Mouse (Mus musculus): ENCODE measurements around the gene S100a11. TPM values are rescaled to one million over a fixed set of nuclear protein-coding genes. Genes with fewer than 3 reads are reported as not detected.
A peak's percentile ranks its signal among the peaks of the same experiment; 100 is the strongest.

S100a11 gene
- polyA plus RNA-seq, 1 experiment from 2014 or later = 946 TPM

- H3K36me3 ChIP-seq (ENCODE audit: control insufficient read depth, insufficient read depth, low read length) = no peaks in the 10 kb centered on the region
- ATAC-seq (replicated peaks; ENCODE audit: low FRiP score, low TSS enrichment, low read depth) (no peak), DNase-seq (ENCODE audit: low spot score) (no peak)
- no peak overlapping the region for H3K4me3 ChIP-seq (ENCODE audit: low read depth, low read length)
- no peak overlapping the region for H3K27ac ChIP-seq (ENCODE audit: low read depth)
- 81% methylated on average over 7 of the region's 7 CpGs for WGBS
- no peaks in the 10 kb centered on the region for H3K27me3 ChIP-seq (replicated peaks; ENCODE audit: control insufficient read depth, insufficient read depth, low read length)
- H3K9ac ChIP-seq (ENCODE audit: low read length) = no peak overlapping the region
- no peak overlapping the region for H3K4me2 ChIP-seq (ENCODE audit: low read length)
- no peaks in the 10 kb centered on the region for H3K4me1 ChIP-seq (replicated peaks; ENCODE audit: control insufficient read depth, insufficient read depth, low read length)
- no peaks in the 10 kb centered on the region for H3K9me3 ChIP-seq (ENCODE audit: control insufficient read depth, low read length)
These were observed 7.7 kb upstream of the S100a11 start for GRCm38 (mm10) chr3:93512386-93513101.

- ATAC-seq (replicated peaks; ENCODE audit: low FRiP score, low TSS enrichment, low read depth) = no peak
- no peak overlapping the region for H3K4me3 ChIP-seq (ENCODE audit: low read depth, low read length)
- H3K4me2 ChIP-seq (ENCODE audit: low read length) = no peak overlapping the region
These were observed 5.7 kb upstream of the S100a11 start for GRCm38 (mm10) chr3:93514628-93515027.

DNA sequence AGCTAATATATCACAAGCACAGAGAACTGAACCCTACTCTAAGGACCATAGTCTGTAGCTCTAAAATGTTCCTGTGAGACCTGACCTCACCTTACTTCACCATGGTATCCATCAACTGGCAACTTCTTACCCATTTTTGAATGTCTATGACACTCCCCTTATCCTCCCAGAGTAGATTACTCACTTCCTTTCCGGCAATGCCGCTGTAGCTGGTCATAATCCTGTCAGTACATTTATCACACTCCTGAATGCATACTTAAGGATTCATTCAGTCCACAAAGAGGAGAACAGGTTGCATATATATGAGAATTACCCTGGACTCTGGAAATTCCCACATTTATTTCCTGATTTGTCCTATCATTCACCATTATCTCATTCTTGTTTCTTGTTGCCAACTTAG, 2.9 kb upstream of the S100a11 start:
- WGBS = 62% methylated on average over 2 of the region's 2 CpGs
- no peak overlapping the region for H3K27ac ChIP-seq (ENCODE audit: low read depth)

More at GRCm38 (mm10) chr3:93514628-93515027, 5.7 kb upstream of the S100a11 start:
- H3K27me3 ChIP-seq (replicated peaks; ENCODE audit: control insufficient read depth, insufficient read depth, low read length) = no peaks in the 10 kb centered on the region
- no peaks in the 10 kb centered on the region for H3K4me1 ChIP-seq (replicated peaks; ENCODE audit: control insufficient read depth, insufficient read depth, low read length)
- no peak overlapping the region for H3K27ac ChIP-seq (ENCODE audit: low read depth)
- no peak overlapping the region for H3K9ac ChIP-seq (ENCODE audit: low read length)
- no peak for DNase-seq (ENCODE audit: low spot score)
- no peaks in the 10 kb centered on the region for H3K9me3 ChIP-seq (ENCODE audit: control insufficient read depth, low read length)
- H3K36me3 ChIP-seq (ENCODE audit: control insufficient read depth, insufficient read depth, low read length) = no peaks in the 10 kb centered on the region
- WGBS = 96% methylated on average over 3 of the region's 3 CpGs

GRCm38 (mm10) chr3:93519856-93520329, 395 bp upstream of the S100a11 start:
- Histone ChIP-seq H3K27me3 (replicated peaks; ENCODE audit: control insufficient read depth, insufficient read depth, low read length) (no peaks in the 10 kb centered on the region), H3K9me3 (ENCODE audit: control insufficient read depth, low read length) (no peaks in the 10 kb centered on the region), H3K9ac (ENCODE audit: low read length) (peak overlapping the region; percentile 81), H3K4me2 (ENCODE audit: low read length) (peak overlapping the region; percentile 56), H3K4me3 (ENCODE audit: low read depth, low read length) (peak overlapping the region; percentile 66; the same call in 1 of the 2 replicates), H3K36me3 (ENCODE audit: control insufficient read depth, insufficient read depth, low read length) (peaks cover 9% of the 10 kb centered on the region; the same call in 1 of the 2 replicates), H3K27ac (ENCODE audit: low read depth) (no peak overlapping the region), H3K4me1 (replicated peaks; ENCODE audit: control insufficient read depth, insufficient read depth, low read length) (peaks cover 6% of the 10 kb centered on the region)
- WGBS = 51% methylated on average over 5 of the region's 5 CpGs
- no peak for DNase-seq (ENCODE audit: low spot score)
- ATAC-seq (replicated peaks; ENCODE audit: low FRiP score, low TSS enrichment, low read depth) = peak; percentile 37

More for the DNA sequence above, 2.9 kb upstream of the S100a11 start:
- no peak overlapping the region for H3K4me3 ChIP-seq (ENCODE audit: low read depth, low read length)
- no peak overlapping the region for H3K9ac ChIP-seq (ENCODE audit: low read length)
- H3K4me1 ChIP-seq (replicated peaks; ENCODE audit: control insufficient read depth, insufficient read depth, low read length) = peaks cover 6% of the 10 kb centered on the region
- H3K9me3 ChIP-seq (ENCODE audit: control insufficient read depth, low read length) = no peaks in the 10 kb centered on the region
- H3K36me3 ChIP-seq (ENCODE audit: control insufficient read depth, insufficient read depth, low read length) = no peaks in the 10 kb centered on the region
- no peaks in the 10 kb centered on the region for H3K27me3 ChIP-seq (replicated peaks; ENCODE audit: control insufficient read depth, insufficient read depth, low read length)
- DNase-seq (ENCODE audit: low spot score) (no peak), ATAC-seq (replicated peaks; ENCODE audit: low FRiP score, low TSS enrichment, low read depth) (no peak)
- no peak overlapping the region for H3K4me2 ChIP-seq (ENCODE audit: low read length)

DNA sequence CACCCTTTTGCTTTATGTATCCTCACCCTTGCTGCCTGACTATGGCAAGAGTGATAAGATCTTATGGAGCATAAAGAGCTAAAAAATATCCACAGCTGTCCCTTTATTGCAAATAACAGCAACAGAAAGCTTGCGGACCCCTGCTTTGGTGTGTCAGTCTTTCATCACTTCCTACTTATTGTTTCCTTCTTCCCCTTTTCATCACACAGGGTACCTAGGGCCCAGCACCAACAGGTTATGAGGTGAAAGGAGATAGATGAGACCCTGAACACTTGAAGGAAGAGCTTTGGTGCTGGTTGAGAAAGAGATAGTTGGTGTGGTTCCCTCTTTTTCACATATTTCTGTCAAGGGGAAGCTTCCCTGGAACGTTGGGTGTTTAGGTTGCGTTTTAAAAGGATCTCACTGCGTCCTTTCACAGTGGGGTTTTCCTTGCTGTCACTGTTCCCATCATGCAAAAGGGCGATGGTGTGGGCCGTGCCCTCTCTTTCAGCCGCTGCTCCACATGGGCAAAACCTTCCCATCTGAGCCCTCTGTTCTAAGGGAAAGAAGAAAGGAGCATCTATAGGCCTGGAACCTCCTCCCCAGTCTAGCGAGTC, 1.3 kb downstream of the S100a11 start:
- Histone ChIP-seq H3K27ac (ENCODE audit: low read depth) (no peak overlapping the region), H3K27me3 (replicated peaks; ENCODE audit: control insufficient read depth, insufficient read depth, low read length) (no peaks in the 10 kb centered on the region), H3K9ac (ENCODE audit: low read length) (no peak overlapping the region), H3K4me1 (replicated peaks; ENCODE audit: control insufficient read depth, insufficient read depth, low read length) (peaks cover 6% of the 10 kb centered on the region), H3K4me2 (ENCODE audit: low read length) (peak overlapping the region; percentile 56), H3K9me3 (ENCODE audit: control insufficient read depth, low read length) (no peaks in the 10 kb centered on the region), H3K4me3 (ENCODE audit: low read depth, low read length) (peak overlapping the region; percentile 66; the same call in 1 of the 2 replicates), H3K36me3 (ENCODE audit: control insufficient read depth, insufficient read depth, low read length) (peaks cover 19% of the 10 kb centered on the region)
- DNase-seq (ENCODE audit: low spot score) (no peak), ATAC-seq (replicated peaks; ENCODE audit: low FRiP score, low TSS enrichment, low read depth) (no peak)
- 90% methylated on average over 8 of the region's 8 CpGs for WGBS

DNA sequence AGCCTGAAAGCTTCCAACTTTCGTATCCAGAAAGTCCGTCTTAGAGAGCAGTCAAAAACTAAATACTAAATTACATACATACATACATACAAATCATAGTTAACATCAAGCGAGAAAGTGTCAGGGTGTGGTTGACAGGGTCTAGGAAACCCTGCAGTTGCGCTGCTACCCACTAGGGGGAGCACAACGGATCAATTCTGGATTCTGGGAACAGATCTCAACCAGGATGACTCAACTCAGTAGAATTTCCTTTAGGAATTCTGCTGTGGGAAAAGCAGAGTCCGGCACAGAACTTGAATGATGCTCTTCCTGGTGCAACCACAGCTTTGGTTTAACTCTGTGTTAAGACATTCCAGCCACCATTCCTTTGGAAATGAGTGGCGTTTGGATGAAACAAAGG, 2.3 kb downstream of the S100a11 start:
- H3K36me3 ChIP-seq (ENCODE audit: control insufficient read depth, insufficient read depth, low read length) = peaks cover 28% of the 10 kb centered on the region
- H3K9me3 ChIP-seq (ENCODE audit: control insufficient read depth, low read length) = no peaks in the 10 kb centered on the region
- 0 out of 2 replicates have a peak overlapping the region, but pooled peaks have one; percentile 1 for H3K4me2 ChIP-seq (ENCODE audit: low read length)
- no peaks in the 10 kb centered on the region for H3K27me3 ChIP-seq (replicated peaks; ENCODE audit: control insufficient read depth, insufficient read depth, low read length)
- no peak overlapping the region for H3K9ac ChIP-seq (ENCODE audit: low read length)
- peaks cover 6% of the 10 kb centered on the region for H3K4me1 ChIP-seq (replicated peaks; ENCODE audit: control insufficient read depth, insufficient read depth, low read length)
- 40% methylated on average over 7 of the region's 7 CpGs for WGBS
- no peak overlapping the region for H3K27ac ChIP-seq (ENCODE audit: low read depth)
- no peak overlapping the region for H3K4me3 ChIP-seq (ENCODE audit: low read depth, low read length)
- DNase-seq (ENCODE audit: low spot score) (peak; percentile 79), ATAC-seq (replicated peaks; ENCODE audit: low FRiP score, low TSS enrichment, low read depth) (no peak)

DNA sequence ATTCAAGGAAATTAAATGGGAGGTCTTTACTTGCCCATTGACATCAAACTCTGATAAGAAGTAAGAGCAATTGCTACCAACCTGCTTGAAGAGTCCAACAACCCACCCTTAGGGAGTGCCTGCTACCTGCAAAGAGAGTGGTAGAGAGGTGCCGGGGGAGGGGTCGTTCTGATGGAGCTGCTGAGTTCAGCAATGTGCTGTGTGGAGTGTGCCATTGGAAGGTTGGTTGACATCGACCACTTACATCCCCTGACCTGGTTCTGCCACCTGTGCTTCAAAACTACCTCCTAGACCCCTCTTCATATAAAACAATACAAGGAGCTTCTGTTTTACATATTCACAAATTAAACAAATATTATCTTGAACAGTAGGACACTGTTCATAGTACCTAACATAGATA, 7.0 kb downstream of the S100a11 start:
- no peak overlapping the region for H3K9ac ChIP-seq (ENCODE audit: low read length)
- no peaks in the 10 kb centered on the region for H3K4me1 ChIP-seq (replicated peaks; ENCODE audit: control insufficient read depth, insufficient read depth, low read length)
- no peaks in the 10 kb centered on the region for H3K27me3 ChIP-seq (replicated peaks; ENCODE audit: control insufficient read depth, insufficient read depth, low read length)
- 88% methylated on average over 3 of the region's 3 CpGs for WGBS
- no peak overlapping the region for H3K4me3 ChIP-seq (ENCODE audit: low read depth, low read length)
- DNase-seq (ENCODE audit: low spot score) (no peak), ATAC-seq (replicated peaks; ENCODE audit: low FRiP score, low TSS enrichment, low read depth) (no peak)
- no peaks in the 10 kb centered on the region for H3K9me3 ChIP-seq (ENCODE audit: control insufficient read depth, low read length)
- no peak overlapping the region for H3K27ac ChIP-seq (ENCODE audit: low read depth)
- H3K4me2 ChIP-seq (ENCODE audit: low read length) = no peak overlapping the region
- H3K36me3 ChIP-seq (ENCODE audit: control insufficient read depth, insufficient read depth, low read length) = peaks cover 28% of the 10 kb centered on the region

- ATAC-seq (replicated peaks; ENCODE audit: low FRiP score, low TSS enrichment, low read depth) (no peak), DNase-seq (ENCODE audit: low spot score) (no peak)
- no peak overlapping the region for H3K4me3 ChIP-seq (ENCODE audit: low read depth, low read length)
- H3K27ac ChIP-seq (ENCODE audit: low read depth) = no peak overlapping the region
- H3K27me3 ChIP-seq (replicated peaks; ENCODE audit: control insufficient read depth, insufficient read depth, low read length) = no peaks in the 10 kb centered on the region
- H3K36me3 ChIP-seq (ENCODE audit: control insufficient read depth, insufficient read depth, low read length) = peaks cover 28% of the 10 kb centered on the region
- H3K9ac ChIP-seq (ENCODE audit: low read length) = no peak overlapping the region
- WGBS = 86% methylated on average over 5 of the region's 5 CpGs
- 0 out of 2 replicates have a peak, but pooled peaks cover 3% of the 10 kb centered on the region for H3K9me3 ChIP-seq (ENCODE audit: control insufficient read depth, low read length)
- H3K4me2 ChIP-seq (ENCODE audit: low read length) = no peak overlapping the region
- H3K4me1 ChIP-seq (replicated peaks; ENCODE audit: control insufficient read depth, insufficient read depth, low read length) = no peaks in the 10 kb centered on the region
These were observed 8.5 kb downstream of the S100a11 start for GRCm38 (mm10) chr3:93528807-93529206.

All from intestine, embryonic 14.5 days (tissue).